Mouse (Mus musculus) common myeloid progenitor, adult 5-6 weeks (primary cell): ENCODE data around the gene Man2b2. TPM values are rescaled to one million over a fixed set of nuclear protein-coding genes. Genes with fewer than 3 reads are reported as not detected.
A peak's percentile ranks its signal among the peaks of the same experiment; 100 is the strongest.

Experiments
- ATAC-seq: replicated peaks from 2 replicates; pipeline ENCODE4 v1.8.0; 2016; ENCODE audit warnings: low read depth, mild to moderate bottlenecking, moderate TSS enrichment, inconsistent platforms; ENCODE audit not compliant: poor library complexity, severe bottlenecking
- total RNA-seq: library from RNA; stranded (forward); fragments of 200-1000, 187-1606 nt; gene quantifications from 2 replicates; pipeline ENCODE4 v1.2.3, GENCODE M21; 2017

Man2b2 gene
- total RNA-seq, 1 experiment from 2014 or later = 20.8 TPM

GRCm38 (mm10) chr5:36776021-36776575 lies 54.4 kb downstream of the Man2b2 start:
- ATAC-seq = no peak

- ATAC-seq = no peak
Observed at GRCm38 (mm10) chr5:36775317-36775716, 55.1 kb downstream of the Man2b2 start.

DNA sequence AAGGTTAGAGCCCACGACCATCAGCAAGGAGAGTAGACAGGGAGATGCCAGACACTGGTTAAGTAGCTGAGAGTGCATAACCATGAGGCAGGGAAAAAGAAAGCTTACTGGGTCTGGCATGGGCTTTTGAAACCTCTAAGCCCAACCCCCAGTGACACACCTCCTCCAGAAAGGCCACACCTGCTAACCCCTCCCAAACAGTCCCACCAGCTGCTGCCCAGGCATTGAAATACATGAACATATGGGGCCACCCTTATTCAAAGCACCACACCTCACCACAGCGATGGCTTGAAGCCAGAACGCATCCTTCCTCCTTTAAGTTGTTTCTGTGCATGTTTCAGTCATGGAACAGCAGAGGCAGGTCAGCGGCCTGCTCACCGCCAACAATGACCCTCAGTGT lies 57.9 kb downstream of the Man2b2 start:
- ATAC-seq = no peak

GRCm38 (mm10) chr5:36769603-36770002 lies 60.9 kb downstream of the Man2b2 start:
- peak; percentile 51 for ATAC-seq

- peak; percentile 91 for ATAC-seq
Observed at GRCm38 (mm10) chr5:36766958-36767703, 63.3 kb downstream of the Man2b2 start.

DNA sequence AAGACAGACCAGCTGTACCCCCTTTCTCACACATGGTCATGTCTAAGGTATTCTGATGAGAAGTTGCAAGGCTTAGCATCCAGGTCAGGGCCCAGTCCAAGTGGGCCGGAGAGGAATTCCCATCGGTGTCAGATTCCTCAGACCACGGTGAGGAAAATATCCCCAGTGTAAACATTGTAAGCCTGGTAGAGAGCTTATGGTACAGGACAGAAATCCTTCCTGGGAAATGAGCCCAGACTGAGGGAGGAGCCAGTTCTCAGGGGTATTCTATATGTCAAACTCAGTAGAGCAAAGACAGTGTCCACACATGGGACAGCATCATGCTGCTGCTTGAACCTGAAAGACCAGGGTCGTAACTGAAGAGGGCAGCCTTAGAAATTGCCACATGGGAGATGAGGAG lies 70.6 kb downstream of the Man2b2 start:
- ATAC-seq = no peak

GRCm38 (mm10) chr5:36757033-36757432 lies 73.4 kb downstream of the Man2b2 start:
- peak; percentile 69; the same call in 1 of the 2 replicates for ATAC-seq

Other genes starting within 250 kb of the Man2b2 start
- 14.1 and 14.8 TPM in 2 replicates for gene Tbc1d14, start 237.4 kb downstream of the Man2b2 start, total RNA-seq
- 28.0 and 44.8 TPM in 2 replicates for gene D5Ertd579e, start 134.6 kb downstream of the Man2b2 start, total RNA-seq
- gene Bloc1s4, start 82.0 kb downstream of the Man2b2 start, total RNA-seq = 18.3 and 20.3 TPM in 2 replicates
- 273 and 299 TPM in 2 replicates for gene Mrfap1, start 33.9 kb downstream of the Man2b2 start, total RNA-seq
- not detected in 2 replicates for gene Ppp2r2c, start 37.9 kb upstream of the Man2b2 start, total RNA-seq
- 0.64 and 1.4 TPM in 2 replicates for gene Wfs1, start 158.6 kb upstream of the Man2b2 start, total RNA-seq